Mouse (Mus musculus) limb, embryonic 15.5 days (tissue): Measurements from ENCODE around the gene Rwdd1. TPM values are rescaled to one million over a fixed set of nuclear protein-coding genes. Genes with fewer than 3 reads are reported as not detected.
A peak's percentile ranks its signal among the peaks of the same experiment; 100 is the strongest.
"Not testable (repeated sequence)": the region's sequence is repeated elsewhere in the genome, so short reads cannot be mapped to it uniquely, and the experiment has no call there.

Experiments
- ATAC-seq: fragments of 200-750 bp; cut with Nextera tagmentation; 2 replicates; pipeline ENCODE4 v1.8.0; 2017; ENCODE audit warnings: low read depth, moderate TSS enrichment; ENCODE audit not compliant: insufficient number of reproducible peaks, low FRiP score, low TSS enrichment
- H3K27ac ChIP-seq: fragments of 300-500 bp; sonication (generic); 2 replicates; pipeline ENCODE4 v1.5.1; 2015; ENCODE audit warnings: moderate library complexity, mild to moderate bottlenecking, inconsistent platforms
- H3K27me3 ChIP-seq: fragments of 300-500 bp; sonication (generic); 2 replicates; pipeline ENCODE4 v1.6.1; 2015; ENCODE audit warnings: inconsistent platforms
- H3K36me3 ChIP-seq: fragments of 300-500 bp; sonication (generic); 2 replicates; pipeline ENCODE4 v1.6.1; 2015; ENCODE audit warnings: inconsistent platforms
- H3K4me1 ChIP-seq: fragments of 300-500 bp; sonication (generic); 2 replicates; pipeline ENCODE4 v1.6.1; 2015; ENCODE audit warnings: inconsistent platforms
- H3K4me2 ChIP-seq: fragments of 300-500 bp; sonication (generic); 2 replicates; pipeline ENCODE4 v1.6.1; 2015; ENCODE audit warnings: mild to moderate bottlenecking, inconsistent platforms
- H3K4me3 ChIP-seq: fragments of 300-500 bp; sonication (generic); 2 replicates; pipeline ENCODE4 v1.5.1; 2015; ENCODE audit warnings: mild to moderate bottlenecking, inconsistent platforms
- H3K9ac ChIP-seq: fragments of 300-500 bp; sonication (generic); 2 replicates; pipeline ENCODE4 v1.6.1; 2015; ENCODE audit warnings: inconsistent platforms
- H3K9me3 ChIP-seq: fragments of 300-500 bp; sonication (generic); 2 replicates; pipeline ENCODE4 v1.6.1; 2016; ENCODE audit warnings: inconsistent platforms
- WGBS: fragments of 180-500 bp; shearing (Covaris S2); methylation state at CpG from one replicate; pipeline ENCODE4 v1.1.7; 2015; 5-methylcytosine and 5-hydroxymethylcytosine counted together
- polyA plus RNA-seq: library from polyadenylated mRNA; unstranded; fragments of >200 nt; fragmentation: Nextera tagmentation; extraction: Ambion mirVana; gene quantifications from 2 replicates; pipeline ENCODE4 v1.2.1, GENCODE M21; 2015

Gene Rwdd1
- polyA plus RNA-seq, 1 experiment from 2014 or later: 118 TPM

DNA sequence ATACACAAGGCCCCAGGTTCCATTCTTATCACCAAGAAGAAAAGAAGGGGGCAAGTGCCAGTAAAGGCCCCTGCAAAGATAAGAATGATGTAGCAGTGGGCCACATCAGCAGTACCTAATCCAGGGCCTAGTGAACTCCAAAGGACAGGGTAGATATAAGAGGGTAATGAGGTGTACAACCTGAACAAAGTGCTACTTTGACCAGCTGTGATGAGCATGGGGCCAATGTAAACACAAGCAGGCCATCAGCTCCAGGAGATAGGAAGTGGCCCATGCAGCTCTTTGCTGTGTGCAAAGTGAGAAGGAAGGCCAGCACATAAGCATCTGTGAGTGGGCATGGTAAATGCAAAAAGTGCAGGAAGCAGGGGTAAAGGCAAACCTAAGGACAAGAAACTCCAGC is 21.0 kb downstream of the Rwdd1 start:
- Histone ChIP-seq H3K36me3 (peaks cover 66% of the 10 kb centered on the region), H3K4me1 (no peaks in the 10 kb centered on the region), H3K27ac (no peak overlapping the region), H3K4me3 (no peak overlapping the region), H3K4me2 (no peak overlapping the region), H3K9ac (no peak overlapping the region), H3K27me3 (no peaks in the 10 kb centered on the region), H3K9me3 (no peaks in the 10 kb centered on the region)
- no peak for ATAC-seq

DNA sequence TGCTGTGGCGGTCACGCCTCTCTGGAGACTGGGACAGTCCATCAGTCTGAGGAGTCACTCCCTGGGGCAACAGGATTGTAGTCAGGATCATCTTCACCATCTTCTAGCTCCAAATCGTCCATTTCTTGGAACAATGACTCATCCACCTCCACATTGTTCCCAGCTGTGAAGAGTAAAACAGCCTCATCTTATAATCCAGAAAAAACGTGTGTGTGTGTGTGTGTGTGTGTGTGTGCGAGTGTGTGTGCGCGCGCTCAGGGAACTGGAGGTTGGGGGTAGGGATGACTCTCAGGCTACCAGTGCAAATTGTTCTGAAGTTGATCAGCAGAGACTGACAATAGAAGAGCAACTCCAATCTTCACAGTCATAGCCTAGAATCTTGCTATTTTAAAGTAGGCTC is 22.7 kb downstream of the Rwdd1 start:
- 95% methylated on average over 6 of the region's 8 CpGs for WGBS
- not testable (repeated sequence) for H3K27ac ChIP-seq, H3K9ac ChIP-seq, H3K4me1 ChIP-seq, H3K4me2 ChIP-seq, H3K4me3 ChIP-seq, H3K27me3 ChIP-seq, H3K9me3 ChIP-seq, ATAC-seq
- H3K36me3 ChIP-seq: peaks cover 66% of the 10 kb centered on the region

DNA sequence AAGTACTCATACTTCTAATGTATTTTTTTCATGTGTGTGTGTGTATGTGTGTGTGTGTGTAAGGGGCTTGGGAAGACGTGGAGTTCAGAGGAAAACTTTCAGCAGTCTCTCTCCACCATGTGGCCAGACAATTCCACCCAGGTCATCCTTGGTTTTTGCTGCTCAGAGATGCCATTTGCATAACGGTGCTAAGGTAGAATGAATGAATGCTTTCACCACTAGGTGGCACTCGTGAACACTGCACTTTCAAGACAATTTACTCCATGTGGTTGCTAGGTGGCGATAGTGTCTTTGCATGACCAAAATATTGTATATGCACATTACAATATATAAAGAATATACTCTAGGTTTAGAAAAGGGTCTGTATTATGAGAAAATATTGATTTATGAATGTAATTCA is 32.7 kb downstream of the Rwdd1 start:
- Histone ChIP-seq H3K9ac (no peak overlapping the region), H3K27me3 (no peaks in the 10 kb centered on the region), H3K4me1 (no peaks in the 10 kb centered on the region), H3K36me3 (peaks cover 11% of the 10 kb centered on the region), H3K9me3 (no peaks in the 10 kb centered on the region), H3K4me3 (no peak overlapping the region), H3K27ac (no peak overlapping the region), H3K4me2 (no peak overlapping the region)
- no peak for ATAC-seq
- WGBS: 19% methylated on average over 4 of the region's 4 CpGs

DNA sequence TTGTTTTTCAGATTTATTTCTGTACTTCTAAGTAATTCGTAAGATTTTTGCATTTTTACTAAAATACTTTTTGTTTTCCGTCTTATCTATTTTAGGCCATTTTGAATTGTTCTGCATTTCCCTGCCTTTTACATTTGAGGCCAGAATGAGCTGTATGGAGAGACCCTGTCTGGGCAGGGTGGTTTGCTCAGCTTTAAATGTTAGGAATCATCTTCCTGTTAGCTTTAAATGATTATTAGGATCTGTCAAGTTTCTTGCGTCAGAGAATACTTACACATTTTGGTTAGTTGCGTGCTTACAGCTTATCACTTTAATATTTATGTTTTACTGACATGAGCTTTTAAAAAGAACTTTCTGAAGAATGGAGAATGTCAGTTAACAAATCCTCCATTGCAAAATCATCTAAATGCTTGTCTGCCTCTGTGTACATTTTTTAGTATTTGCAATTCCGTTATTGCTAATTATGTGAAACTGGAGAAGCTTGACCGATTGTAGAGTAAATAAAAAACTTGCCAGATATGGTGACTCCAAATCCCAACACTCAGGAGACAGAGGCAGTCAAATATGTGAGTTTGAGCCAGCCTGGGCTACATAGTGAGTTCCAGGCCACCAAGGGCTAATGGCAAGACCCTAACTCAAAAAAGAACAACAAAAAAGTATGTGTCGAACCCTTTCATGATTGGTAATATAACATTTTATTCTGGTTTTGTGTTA is 44.5 kb downstream of the Rwdd1 start:
- no peak overlapping the region for H3K4me3 ChIP-seq
- H3K4me2 ChIP-seq: no peak overlapping the region
- no peak overlapping the region for H3K9ac ChIP-seq
- no peaks in the 10 kb centered on the region for H3K4me1 ChIP-seq
- H3K36me3 ChIP-seq: no peaks in the 10 kb centered on the region
- H3K27ac ChIP-seq: no peak overlapping the region
- ATAC-seq: no peak
- no peaks in the 10 kb centered on the region for H3K27me3 ChIP-seq
- H3K9me3 ChIP-seq: no peaks in the 10 kb centered on the region
- 89% methylated on average over 7 of the region's 7 CpGs for WGBS

DNA sequence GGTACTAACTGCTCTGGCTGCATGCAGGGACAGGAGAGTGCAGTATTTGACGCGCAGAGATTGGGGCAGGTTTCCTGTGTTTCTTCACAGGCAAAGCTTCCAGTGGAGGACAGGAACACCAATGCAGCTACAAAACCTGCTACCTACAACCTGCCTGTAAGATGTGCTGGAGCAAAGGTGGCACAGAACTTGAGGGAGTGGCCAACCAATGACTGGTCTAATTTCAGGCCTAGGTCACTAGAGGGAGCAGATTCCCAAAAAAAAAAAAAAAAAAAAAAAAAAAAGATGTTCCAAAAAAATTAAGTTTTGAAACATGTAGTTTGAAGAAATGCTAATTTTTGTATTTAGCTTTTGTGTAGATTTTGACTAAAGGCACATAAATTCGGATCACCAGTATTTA is 66.9 kb downstream of the Rwdd1 start:
- no peak overlapping the region for H3K9ac ChIP-seq
- 73% methylated on average over 3 of the region's 3 CpGs for WGBS
- H3K27me3 ChIP-seq: no peaks in the 10 kb centered on the region
- no peak overlapping the region for H3K27ac ChIP-seq
- no peak for ATAC-seq
- H3K4me1 ChIP-seq: peaks cover 6% of the 10 kb centered on the region; the same call in 1 of the 2 replicates
- H3K4me3 ChIP-seq: no peak overlapping the region
- H3K36me3 ChIP-seq: 0 out of 2 replicates have a peak, but pooled peaks cover 6% of the 10 kb centered on the region
- H3K4me2 ChIP-seq: no peak overlapping the region
- no peaks in the 10 kb centered on the region for H3K9me3 ChIP-seq

DNA sequence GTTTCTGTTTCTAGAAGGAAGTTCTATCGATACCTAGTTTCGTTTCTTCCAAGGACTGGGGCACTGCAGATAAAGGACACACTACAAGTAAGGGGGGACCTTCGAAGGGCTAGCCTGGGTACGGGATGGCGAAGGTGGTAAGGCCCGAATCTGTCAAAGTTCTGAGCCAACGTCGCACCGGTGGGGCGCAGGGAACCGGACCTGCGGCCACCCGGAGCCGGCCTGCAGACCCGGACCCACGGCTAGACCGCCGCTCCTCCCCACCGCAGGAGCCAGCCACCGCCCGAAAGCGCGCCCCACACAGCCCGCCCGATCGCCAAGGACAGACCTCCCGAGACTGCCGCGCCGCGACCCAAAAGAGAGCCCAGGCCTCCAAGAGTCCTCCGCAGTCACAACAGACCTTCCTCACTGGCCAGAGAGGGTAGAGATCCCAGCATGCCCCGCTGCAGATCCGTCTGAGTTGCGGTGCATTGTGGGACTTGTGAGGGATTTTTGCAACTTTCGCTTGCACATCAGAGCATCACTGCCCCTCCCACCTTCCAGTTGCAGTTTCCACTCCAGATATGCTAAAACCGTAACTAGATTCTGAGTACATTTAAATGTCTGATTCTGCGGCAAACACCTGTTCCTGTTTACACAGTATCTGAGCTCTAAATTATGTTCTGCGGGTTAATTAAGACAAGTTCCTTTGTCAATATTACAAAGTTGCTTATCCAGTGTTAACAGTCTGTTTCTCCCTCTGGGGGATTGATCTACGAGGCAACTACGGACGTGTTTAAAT is 68.4 kb downstream of the Rwdd1 start, which contains the start of gene Zup1:
TSS of gene Zup1 (minus strand) at position 467 of the 781 bp plus-strand sequence.
- peak within 1 kb of the TSS; percentile 82 for H3K27ac ChIP-seq
- ATAC-seq: peak; percentile 90
- peaks cover 6% of the 10 kb centered on the region; the same call in 1 of the 2 replicates for H3K4me1 ChIP-seq
- peak within 1 kb of the TSS; percentile 66 for H3K4me3 ChIP-seq
- H3K27me3 ChIP-seq: no peaks in the 10 kb centered on the region
- peak within 1 kb of the TSS; percentile 54 for H3K4me2 ChIP-seq
- H3K36me3 ChIP-seq: 0 out of 2 replicates have a peak, but pooled peaks cover 6% of the 10 kb centered on the region
- WGBS: 2% methylated on average over 42 of the region's 42 CpGs
- no peaks in the 10 kb centered on the region for H3K9me3 ChIP-seq
- H3K9ac ChIP-seq: peak within 1 kb of the TSS; percentile 93

Other genes with a start within 250 kb of the Rwdd1 start
- not detected in 2 replicates for gene Sult3a2, start 232.9 kb downstream of the Rwdd1 start, polyA plus RNA-seq
- not detected in 2 replicates for gene Sult3a1, start 161.9 kb downstream of the Rwdd1 start, polyA plus RNA-seq
- 0.05 TPM in 1 of 2 replicates, not detected in the other for gene Rsph4a, start 114.5 kb downstream of the Rwdd1 start, polyA plus RNA-seq
- 21.2 and 21.7 TPM in 2 replicates for gene Zup1, start 68.4 kb downstream of the Rwdd1 start, polyA plus RNA-seq
- not detected in 2 replicates for gene Trappc3l, start 18.0 kb upstream of the Rwdd1 start, polyA plus RNA-seq
- not detected in 2 replicates for gene Calhm4, start 24.7 kb upstream of the Rwdd1 start, polyA plus RNA-seq
- gene Calhm5, start 76.9 kb upstream of the Rwdd1 start, polyA plus RNA-seq: 0.78 and 0.87 TPM in 2 replicates
- 0.59 and 1.1 TPM in 2 replicates for gene Calhm6, start 108.4 kb upstream of the Rwdd1 start, polyA plus RNA-seq
- 35.5 and 39.0 TPM in 2 replicates for gene Dse, start 188.1 kb upstream of the Rwdd1 start, polyA plus RNA-seq